Mouse (Mus musculus): ENCODE measurements at regions not wholly inside any gene's neighbourhood (a gene's known extent, or its start where the extent isn't known, plus 50 kb on each side); places are given as distances from the start of the nearest gene placed in this dataset.
"Not testable (repeated sequence)": the region's sequence is repeated elsewhere in the genome, so short reads cannot be mapped to it uniquely, and the experiment has no call there.

DNA sequence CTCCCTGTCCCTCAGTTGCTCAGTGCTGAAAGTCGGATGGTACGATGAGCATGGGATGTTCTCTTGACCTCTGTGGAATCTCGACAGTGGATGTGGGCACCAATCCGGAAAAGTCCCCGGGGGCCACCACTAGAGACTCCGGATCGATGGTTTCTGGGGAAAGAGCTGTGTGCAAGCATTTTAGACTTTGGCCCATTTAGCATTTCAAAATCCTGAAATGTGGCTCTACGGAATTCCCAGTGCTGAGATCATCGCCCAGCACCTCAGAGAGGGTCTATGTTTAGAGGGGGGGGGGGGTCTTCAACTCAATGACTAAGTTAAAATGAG is 68.6 kb downstream of the Tomm20 start:
- DNase-seq = no peak

DNA sequence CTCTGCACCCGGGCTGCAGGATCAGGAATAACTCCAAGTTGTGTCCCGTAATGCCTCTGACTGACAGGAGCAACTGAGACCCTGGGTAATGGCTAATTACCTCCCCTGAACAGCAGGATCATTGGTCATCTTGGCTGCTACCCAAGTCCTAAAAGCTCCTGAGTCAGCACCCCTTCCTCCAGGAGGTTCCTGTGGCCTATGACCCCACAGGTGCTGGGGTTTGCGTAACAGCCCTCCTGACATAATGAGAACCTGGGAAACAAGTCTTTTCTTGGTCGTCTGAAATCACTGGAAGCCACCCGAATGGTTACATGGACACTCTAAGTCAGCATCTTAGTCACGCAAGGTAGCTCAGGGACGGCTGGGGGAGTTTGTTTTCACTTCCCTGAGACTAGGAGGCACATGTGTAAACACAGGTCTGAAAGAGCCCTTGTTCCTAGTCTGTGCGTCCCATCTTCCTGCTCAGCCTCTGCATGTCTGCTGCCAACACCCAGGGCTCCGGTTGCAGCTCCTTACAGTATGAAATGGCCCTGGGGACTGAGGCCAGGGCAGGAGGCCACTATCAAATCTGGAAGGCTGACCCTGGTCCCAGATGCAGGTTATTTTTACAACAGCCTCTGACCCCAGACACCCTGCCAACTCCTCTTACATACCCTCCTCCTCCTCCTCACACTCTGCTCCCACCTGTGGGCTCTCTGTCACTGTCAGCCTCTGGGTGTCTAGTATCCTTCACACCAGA is 69.2 kb downstream of the Tomm20 start:
- no peak for DNase-seq

DNA sequence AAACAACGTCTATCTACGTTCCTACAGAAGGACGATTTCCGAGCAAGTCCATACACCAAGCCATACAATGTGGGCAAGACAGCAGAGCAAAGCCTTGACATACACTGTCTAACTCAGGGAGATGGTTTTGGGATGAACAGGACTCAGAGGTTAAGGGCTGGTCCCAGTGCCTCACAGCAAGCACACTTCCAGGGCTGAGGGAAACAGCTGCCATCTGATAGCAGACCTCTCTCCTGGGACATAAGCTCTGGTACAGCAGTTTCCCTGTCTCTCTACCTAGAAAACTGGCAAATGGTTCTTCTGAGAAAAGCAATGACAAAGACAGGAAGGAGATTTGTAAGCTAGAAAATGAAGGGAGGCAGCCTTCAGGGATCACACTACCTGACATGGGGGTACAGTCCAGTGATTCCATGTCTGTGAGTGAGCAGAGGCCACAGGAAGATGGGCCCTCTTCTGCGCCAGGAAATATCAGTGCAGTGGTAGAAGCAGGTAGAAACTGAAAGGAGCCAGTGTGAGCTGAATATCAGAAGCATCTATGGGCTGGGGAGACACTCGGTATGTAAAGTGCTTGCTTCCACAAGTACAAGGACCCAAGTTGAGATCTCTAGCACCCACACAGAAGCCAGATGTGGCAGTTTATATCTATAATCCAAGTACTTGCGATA is 70.0 kb downstream of the Tomm20 start:
- DNase-seq = no peak

DNA sequence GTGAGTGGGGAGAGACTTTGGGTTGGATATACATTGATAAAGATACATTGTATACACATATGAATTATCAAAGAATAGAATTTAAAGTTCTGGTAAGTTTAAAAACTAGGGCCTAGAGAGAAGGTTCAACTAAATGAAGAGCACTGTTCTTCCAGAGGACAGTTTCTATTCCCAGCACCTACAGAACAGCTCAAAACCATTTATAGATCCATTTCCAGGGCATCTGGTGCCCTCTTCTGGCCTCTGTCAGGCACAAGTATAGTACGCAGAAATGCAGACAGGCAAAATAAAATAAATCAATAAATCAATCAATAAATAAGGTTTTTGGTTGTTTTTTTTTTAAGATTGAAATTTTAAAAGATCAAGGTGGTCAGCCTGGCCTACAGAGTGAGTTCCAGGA is 70.8 kb downstream of the Tomm20 start:
- DNase-seq = no peak

DNA sequence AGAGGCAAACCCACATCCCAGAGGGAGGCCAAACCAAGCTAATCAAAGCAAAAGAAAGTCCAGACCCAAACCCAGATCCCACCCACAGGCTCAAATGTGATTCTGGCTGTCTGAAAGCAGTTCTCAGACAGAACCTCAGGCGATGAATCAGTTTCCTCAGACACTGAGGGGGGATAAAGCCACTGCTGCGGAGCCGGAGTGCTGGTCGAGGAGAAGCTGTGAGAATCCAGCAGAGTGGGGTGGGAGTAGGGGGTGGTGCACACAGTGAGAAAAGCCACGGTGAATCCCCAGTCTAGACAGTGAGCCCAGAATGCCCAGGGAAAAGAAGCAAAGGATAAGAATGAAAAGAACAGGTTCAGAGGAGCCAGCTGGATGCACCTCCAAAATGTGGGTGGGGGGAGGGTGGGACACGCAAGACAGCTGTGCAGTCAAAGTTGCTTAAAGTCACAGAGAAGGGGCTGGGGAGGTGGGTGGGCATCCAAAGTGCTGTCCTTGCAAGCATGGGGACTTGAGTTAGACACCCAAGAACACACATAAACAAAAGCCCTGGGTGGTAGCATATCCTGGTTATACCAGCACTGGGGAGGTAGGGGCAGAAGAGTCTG is 71.4 kb downstream of the Tomm20 start:
- DNase-seq = no peak

DNA sequence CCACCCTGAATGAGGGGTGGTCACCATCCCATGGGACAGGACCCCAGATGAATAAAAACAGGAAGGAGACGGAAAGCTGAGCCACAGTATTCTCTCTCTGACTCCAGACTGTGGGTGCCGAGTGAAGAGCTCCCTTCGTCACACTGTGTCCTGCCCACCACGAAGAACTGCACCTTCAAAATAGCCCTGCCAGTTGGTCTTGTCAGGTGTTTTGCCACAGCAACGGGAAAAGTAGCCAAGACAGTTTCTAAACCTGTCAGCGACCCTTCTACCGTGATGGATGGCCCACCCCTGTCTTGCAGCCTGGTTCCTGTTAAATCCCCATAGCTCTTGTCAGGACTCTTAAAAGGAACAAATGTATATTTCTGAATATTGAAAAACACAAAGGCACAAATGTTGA is 72.3 kb downstream of the Tomm20 start:
- DNase-seq = no peak

DNA sequence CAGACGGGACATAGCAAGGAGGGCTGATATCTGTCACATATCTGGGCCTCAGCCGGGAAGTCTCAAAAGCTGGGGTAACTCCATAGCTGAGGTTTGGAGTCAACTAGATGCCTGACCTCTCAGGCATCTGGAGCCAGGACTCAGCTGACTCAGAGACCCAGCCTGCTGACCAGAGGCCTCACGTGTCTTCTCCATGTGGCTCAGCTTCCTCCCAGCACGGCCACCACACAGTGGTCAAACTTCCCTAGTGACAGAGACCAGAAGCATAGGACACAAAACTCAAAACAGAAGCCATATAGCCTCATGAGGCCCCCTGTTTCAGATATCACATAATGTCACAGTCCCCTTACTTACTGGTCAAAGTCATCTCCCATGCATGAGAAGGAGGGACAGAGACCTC is 73.1 kb downstream of the Tomm20 start:
- no peak for DNase-seq

DNA sequence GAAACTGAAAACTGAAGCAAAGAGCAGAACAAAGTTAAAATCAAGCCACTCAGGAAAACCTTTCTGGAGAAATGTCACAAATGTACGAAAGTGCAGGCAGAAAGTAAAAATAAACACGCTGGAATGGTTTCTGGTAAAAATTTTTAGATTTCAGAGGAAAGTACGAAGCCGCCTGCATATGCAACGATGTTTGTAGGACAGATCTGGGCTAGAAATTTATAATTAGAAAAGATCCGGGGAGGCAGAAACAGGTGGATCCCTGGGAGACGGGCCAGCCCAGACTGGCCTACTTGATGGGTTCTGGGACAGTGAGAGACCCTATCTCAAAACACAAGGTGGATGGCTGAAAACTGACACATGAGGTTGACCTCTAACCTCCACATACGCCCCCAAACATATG is 73.5 kb downstream of the Tomm20 start:
- no peak for DNase-seq

DNA sequence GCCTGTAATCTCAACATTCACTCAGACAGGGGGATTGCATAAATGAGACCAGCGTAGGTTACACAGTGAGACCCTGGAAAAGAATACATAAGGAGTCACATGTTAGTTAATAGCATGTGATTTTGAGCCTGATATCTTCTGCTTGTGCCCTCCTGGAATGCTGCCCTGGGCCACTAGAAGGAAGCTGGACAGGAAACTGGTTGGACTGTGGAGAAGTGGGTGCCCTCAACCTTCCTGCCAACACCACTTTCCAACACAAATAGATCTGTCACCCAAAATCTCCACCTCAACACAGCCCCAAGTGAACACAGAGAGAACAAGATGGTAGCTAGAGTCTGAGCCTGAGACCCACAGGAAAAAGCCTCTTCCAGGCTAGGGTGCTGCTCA is 76.2 kb downstream of the Tomm20 start:
- no peak for DNase-seq

DNA sequence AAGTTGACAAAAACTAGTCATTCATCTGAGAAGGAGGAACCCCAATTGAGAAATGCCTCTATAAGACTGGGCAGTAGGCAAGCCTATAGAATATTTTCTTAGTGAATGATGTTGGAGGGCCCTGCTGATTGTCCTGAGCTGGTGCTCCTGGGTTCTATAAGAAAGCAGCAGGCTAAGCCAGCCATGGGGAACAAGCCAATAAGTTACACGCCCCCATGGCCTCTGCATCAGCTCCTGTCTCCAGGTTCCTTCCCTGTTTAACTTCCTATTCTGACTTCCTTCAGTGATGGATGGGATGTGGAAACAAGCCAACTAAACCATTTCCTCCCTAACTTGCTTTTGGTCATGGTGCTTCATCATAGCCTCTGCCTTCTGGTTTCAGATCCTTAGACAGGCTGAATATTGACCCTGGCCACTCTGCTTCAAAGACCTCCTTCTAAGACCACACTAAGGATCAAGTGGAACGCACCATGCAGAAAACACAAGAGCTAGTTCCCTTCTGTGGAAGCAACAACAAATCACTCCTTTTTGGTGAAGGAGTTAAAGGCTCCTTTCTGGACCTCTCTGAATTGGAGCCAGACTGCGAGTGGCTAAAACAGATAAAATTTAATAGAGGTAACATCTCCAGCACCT is 76.7 kb downstream of the Tomm20 start:
- DNase-seq = no peak

DNA sequence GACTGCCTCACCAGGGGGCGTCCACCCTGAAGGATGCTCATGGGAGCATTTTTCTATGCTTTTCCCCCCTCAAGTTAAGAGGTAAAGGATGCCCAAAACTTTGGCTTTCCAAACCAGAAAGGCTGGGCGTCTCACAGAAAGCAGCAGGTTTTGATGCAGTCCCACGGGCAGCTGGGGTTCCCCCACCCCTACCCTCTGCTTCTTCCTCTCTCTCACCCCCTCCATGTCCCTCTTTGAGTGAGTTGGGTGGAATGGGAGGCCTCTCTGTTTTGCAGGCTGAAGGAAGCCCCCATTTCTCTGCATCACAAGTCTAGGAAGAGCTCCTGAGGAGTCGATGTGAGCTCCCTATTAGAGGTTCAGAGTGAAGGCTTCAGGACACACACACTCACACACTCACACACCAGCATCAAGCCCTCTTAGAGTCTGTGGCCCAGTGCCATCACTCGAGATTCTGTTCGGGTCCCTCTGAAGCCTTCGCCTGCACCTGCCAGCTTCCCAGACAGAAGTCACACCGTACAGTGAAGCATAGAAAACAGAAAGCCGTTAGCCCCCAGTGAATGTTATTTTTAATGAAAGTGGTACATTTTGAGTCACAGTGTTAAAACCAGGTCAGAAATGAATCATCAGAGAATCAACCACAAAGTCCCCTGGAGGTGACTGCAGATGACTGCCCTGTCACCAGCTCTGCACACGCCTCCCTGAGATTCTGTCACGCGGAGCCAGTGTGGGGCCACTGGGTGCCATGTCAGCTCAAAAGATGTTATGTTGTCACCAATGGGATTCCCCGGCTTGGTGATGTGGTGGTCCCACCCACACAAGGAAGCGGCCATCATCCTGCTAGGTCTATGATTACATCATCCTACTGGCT is 78.3 kb downstream of the Tomm20 start:
- DNase-seq = no peak

DNA sequence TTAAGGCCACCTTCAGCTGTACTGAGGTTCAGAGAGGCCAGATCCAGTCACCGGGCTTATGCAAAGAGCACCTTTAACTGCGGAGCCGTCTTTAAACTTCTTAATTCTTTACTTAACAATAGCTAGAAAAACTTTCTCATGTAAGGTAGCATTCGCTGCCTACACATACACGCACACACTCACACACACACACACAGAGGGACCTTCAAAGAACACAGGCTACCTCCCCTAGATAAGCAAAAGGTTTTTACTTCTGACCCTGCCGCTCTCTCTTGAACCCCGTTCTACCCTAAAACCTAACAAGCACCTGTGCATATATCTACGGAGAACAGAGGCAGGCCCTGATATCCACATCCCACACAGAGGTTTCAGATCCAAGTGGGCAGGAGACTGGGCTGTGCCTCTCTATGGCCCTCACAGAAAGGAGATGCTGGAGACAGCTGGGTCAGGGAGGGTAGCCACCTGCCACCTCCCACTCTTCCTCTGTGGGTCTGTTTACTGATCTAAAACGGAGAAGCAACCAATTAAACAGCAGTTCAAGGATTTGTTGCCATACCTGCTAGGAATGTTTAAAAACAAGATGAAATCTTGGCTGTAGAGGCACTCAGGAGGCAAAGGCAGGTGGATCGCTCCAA is 81.2 kb downstream of the Tomm20 start:
- DNase-seq = no peak

DNA sequence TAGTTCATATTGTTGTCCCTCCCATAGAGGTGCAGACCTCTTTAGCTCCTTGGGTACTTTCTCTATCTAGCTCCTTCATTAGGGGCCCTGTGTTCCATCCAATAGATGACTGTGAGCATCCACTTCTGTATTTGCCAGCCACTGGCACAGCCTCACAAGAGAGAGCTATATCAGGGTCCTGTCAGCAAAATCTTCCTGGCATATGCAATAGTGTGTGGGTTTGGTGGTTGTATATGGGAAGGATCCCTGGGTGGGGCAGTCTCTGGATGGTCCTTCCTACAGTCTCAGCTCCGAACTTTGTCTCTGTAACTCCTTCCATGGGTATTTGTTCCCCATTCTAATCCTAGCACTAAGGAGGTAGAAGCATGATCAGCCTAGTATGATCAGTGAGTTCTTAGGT is 82.0 kb downstream of the Tomm20 start:
- DNase-seq = not testable (repeated sequence)

DNA sequence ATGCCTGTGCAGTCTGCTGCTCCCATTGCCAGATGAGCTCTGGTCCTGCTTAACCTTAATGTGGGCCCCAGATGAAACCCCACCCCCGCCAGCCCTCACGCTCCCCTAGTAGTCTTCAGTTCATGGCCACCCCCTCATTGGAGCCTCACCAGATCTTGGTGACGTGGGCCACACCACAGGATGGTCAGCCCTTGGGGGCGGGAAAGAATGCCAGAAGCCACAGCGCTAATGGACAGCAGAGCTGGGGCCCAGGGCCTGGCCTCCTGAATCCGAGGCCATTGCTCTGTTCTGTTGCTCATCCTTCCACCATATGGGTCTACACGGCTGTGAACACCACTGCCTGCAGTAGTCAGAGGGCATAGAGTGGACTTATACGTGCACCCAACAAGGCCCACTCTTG is 83.9 kb downstream of the Tomm20 start:
- no peak for DNase-seq

DNA sequence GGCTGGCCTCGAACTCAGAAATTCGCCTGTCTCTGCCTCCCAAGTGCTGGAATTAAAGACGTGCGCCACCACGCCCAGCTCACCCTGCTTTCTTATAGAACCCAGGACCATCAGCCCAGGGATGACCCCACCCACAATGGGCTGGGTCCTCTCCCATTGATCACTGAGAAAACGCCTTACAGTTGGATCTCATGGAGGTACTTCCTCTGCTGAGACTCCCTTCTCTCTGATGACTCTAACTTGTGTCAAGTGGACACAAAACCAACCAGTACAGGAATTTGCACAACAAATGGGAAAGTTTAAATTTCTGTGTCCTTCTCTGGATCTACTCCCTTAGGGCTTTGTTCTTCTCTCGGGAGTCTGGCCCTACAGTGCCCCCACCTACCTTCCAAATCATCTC is 85.0 kb downstream of the Tomm20 start:
- DNase-seq = no peak

DNA sequence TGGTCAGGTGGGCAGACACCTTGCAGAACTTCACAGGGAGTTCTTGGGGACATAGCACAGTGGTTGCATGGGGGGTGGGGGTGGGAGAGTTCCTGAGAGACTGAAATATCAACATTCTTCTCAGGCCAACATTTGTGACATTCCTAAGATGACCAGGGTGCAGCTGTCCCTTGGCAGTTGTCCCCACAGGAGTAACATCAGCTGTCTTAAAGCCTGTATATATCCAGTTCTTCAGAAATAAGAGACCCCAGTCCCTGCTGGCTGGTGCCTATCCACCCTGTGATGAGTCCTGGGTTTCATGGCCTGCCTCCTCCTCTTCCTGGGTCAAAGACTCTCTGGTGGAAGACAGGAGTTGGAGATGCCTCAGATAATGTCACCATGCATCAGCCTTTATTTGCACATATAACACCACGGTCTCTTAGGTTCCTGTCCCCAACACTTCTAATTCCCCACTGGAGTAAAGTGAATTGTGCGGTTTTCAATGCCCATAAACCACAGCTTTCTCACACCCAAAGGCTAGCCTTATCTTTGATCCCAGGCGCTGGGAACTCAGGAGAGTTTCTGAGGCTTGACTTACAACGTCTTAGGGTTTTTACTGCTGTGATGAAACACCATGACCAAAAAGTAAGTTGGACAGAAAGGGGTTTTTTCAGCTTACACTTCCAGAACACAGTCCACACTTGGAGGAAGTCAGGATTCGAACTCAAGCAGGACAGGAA is 85.8 kb downstream of the Tomm20 start:
- DNase-seq = no peak

DNA sequence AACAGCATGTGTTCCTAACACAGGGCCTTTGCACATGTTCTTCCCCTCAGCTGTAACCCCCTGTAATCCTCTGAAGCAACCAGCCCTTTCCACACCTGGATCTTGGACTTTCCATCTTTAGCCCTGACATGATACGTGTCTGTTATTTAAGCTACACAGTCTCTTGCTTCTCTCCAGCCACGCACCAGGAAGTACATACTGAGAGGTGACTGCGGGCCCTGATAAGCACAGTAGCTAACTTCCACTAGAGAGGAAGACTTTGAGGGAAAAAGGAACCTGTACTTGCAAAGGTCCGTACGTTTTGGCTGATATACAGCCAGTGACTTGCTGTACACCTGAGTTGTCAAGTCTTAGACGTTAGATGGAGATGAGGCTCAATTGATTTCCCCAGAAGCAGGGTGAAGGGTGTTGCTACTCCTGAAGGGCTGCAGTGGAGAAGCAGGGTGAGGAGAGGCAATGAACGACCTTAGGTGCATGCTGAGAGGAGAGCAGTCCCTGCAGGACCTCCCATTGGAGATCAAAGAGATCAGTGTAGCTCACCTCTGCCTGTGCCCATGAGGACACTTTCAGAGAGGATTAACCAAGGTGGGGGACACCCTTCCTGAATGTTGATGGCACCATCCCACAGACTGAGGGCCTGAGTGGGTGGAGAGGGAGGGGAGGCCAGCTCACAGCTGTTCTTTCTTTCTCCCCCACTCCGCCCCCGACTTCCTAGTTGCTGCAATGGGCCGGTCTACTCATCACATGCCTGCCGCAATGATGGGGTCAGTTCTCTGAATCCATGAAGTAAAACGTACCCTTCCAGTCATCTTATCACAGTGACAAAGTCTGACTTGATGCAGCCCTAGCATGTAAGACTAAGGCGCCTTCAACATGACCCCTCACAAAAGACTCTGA is 88.1 kb downstream of the Tomm20 start:
- DNase-seq = no peak

DNA sequence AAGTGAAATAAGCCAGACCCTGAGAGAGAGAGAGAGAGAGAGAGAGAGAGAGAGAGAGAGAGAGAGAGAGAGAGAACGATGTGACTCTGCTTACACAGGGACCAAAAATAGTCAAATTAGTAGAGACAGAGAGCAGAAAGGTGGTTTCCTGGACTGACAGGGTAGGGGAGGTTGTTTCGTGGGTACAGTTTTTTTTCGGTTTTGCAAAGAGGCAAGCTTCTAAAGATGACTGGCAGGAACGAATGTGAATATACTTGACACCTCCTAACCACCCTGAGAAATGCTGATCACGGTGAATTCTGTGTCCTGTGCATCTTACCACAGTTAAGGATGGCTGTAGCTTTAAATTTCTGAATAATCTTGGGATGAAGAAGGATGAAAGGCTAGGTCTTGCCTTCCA is 89.7 kb downstream of the Tomm20 start:
- no peak for DNase-seq

DNA sequence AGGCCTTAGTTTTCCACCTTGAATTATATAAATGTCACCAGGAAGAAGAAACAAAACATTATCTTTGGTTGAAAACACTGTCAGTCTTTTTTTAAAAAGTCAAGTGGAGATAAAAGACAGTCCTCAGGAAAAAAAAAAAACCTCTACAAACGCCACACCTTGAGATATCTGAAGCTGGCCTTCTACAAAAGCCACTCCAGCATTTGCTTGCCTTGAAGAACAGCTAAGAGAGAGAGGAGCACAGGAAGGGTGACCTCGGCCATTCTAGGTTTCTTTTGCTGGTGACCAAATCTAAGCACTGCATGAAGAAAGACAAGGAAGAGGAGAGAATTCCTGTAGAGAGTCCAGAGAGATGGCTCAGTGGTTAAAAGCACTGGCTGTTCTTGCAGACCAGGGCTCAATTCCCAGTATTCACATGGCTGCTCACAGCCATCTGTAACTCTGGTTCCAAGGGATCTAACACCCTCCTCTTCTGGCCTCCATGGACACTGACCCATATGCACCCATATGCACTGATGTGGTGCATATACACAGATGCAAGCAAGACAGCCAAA is 90.5 kb downstream of the Tomm20 start:
- no peak for DNase-seq

All from layer of hippocampus, postnatal 36 days (tissue).